Mouse (Mus musculus) lung, embryonic 14.5 days (tissue): Measurements from ENCODE around the gene Samd4b. TPM values are rescaled to one million over a fixed set of nuclear protein-coding genes. Genes with fewer than 3 reads are reported as not detected.

ENCODE experiments used
- ATAC-seq: fragments of 200-750 bp; cut with Nextera tagmentation; 2 replicates; pipeline ENCODE4 v1.8.0; 2017; ENCODE audit warnings: mild to moderate bottlenecking, moderate TSS enrichment, moderate library complexity; ENCODE audit not compliant: insufficient read depth
- DNase-seq: peaks from one replicate; pipeline ENCODE4 v3.0.0-alpha.2; 2015
- H3K27ac ChIP-seq: fragments of 300-500 bp; sonication (generic); 2 replicates; pipeline ENCODE4 v1.5.1; 2014; ENCODE audit warnings: low read depth, mild to moderate bottlenecking, moderate library complexity
- H3K27me3 ChIP-seq: fragments of 300-500 bp; sonication (generic); 2 replicates; pipeline ENCODE4 v1.6.1; 2014; ENCODE audit warnings: low read length, control low read depth; ENCODE audit not compliant: insufficient read depth
- H3K36me3 ChIP-seq: fragments of 300-500 bp; sonication (generic); 2 replicates; pipeline ENCODE4 v1.6.1; 2014; ENCODE audit warnings: control low read depth; ENCODE audit not compliant: insufficient read depth
- H3K4me1 ChIP-seq: fragments of 300-500 bp; sonication (generic); 2 replicates; pipeline ENCODE4 v1.6.1; 2014; ENCODE audit warnings: antibody characterized with exemption, control low read depth; ENCODE audit not compliant: insufficient read depth
- H3K4me2 ChIP-seq: fragments of 300-500 bp; sonication (generic); 2 replicates; pipeline ENCODE4 v1.6.1; 2014; ENCODE audit warnings: mild to moderate bottlenecking
- H3K4me3 ChIP-seq: fragments of 300-500 bp; sonication (generic); 2 replicates; pipeline ENCODE4 v1.5.1; 2014; ENCODE audit warnings: low read depth, low read length
- H3K9ac ChIP-seq: fragments of 300-500 bp; sonication (generic); 2 replicates; pipeline ENCODE4 v1.6.1; 2014
- H3K9me3 ChIP-seq: fragments of 300-500 bp; sonication (generic); 2 replicates; pipeline ENCODE4 v1.6.1; 2016; ENCODE audit warnings: low read depth, low read length, control low read depth
- CTCF ChIP-seq: IDR thresholded peaks from 2 replicates; pipeline ENCODE4 v1.5.1; 2016; ENCODE audit warnings: antibody characterized with exemption, low read depth
- WGBS: fragments of 180-500 bp; shearing (Covaris S2); extraction: QIAGEN DNeasy Blood & Tissue Kit; methylation state at CpG from one replicate; pipeline ENCODE4 v1.1.7; 2014; 5-methylcytosine and 5-hydroxymethylcytosine counted together
- polyA plus RNA-seq: library from polyadenylated mRNA; unstranded; fragments of >200 nt; fragmentation: Nextera tagmentation; extraction: Ambion mirVana; gene quantifications from 2 replicates; pipeline ENCODE4 v1.2.1, GENCODE M21; 2014

Samd4b gene
- polyA plus RNA-seq, 1 experiment from 2014 or later = 34.0 TPM

DNA sequence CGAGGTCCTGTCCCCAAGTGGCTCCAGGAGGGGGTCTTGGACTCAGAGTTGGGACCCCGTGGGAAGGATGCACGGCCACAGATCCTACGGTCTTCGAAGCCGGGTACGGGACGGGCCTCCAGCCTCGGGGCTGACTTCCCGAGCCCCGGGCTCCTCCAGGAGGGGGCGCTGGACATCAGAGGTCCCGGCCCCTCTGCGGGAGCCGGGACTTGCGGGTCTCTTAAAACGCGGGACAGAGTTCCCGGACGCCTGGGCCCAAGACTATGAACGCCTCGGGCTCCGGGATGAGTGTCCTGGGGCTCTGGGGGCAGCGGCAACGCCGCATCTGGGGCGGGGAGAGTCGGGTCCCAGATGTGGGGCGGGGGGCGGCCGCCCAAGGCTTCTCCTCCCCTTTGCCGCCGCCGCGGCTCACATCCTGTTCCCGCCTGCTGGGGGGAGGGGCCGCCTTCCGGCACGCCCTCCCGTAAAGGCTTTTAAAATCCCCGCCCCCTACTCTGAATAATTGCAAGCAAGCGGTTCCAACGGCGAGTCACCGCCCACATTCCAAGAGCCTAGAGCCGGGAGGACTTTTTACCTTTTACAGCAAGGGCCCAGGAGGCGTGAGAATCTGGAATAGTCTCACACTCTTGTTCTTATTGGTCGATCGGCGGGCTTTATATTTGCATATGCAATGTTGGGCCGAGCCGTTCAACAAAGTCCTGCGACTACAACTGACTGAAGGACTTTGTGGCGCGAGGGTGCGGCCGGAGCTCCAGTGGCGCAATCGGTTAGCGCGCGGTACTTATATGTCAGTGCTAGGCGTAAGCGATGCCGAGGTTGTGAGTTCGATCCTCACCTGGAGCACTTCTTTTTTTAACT lies 225.5 kb downstream of the Samd4b start, which contains the start of gene Plekhg2:
TSS of gene Plekhg2 (minus strand) at position 349 of the 858 bp plus-strand sequence.
- H3K27me3 ChIP-seq = no peaks in the 10 kb centered on the region
- peak; percentile 69 for TF ChIP-seq CTCF
- H3K36me3 ChIP-seq = peaks cover 36% of the 10 kb centered on the region
- H3K4me3 ChIP-seq = peak within 1 kb of the TSS; percentile 87
- no peaks in the 10 kb centered on the region for H3K9me3 ChIP-seq
- under 1% methylated on average over 62 of the region's 66 CpGs for WGBS
- peak within 1 kb of the TSS; percentile 97 for H3K27ac ChIP-seq
- DNase-seq (peak; percentile 100), ATAC-seq (peak; percentile 88)
- peaks cover 18% of the 10 kb centered on the region for H3K4me1 ChIP-seq
- H3K9ac ChIP-seq = peak within 1 kb of the TSS; percentile 96
- H3K4me2 ChIP-seq = peak within 1 kb of the TSS; percentile 88

- peak overlapping the region; percentile 88 for H3K4me2 ChIP-seq
- TF ChIP-seq CTCF = no peak
- peak overlapping the region; percentile 87 for H3K4me3 ChIP-seq
- ATAC-seq = peak; percentile 11; the same call in 1 of the 2 replicates
- H3K27ac ChIP-seq = peak overlapping the region; percentile 97
- peaks cover 39% of the 10 kb centered on the region for H3K36me3 ChIP-seq
- H3K9me3 ChIP-seq = no peaks in the 10 kb centered on the region
- H3K27me3 ChIP-seq = no peaks in the 10 kb centered on the region
- WGBS = under 1% methylated on average over 40 of the region's 43 CpGs
- H3K4me1 ChIP-seq = peaks cover 13% of the 10 kb centered on the region; the same call in 1 of the 2 replicates
- peak; percentile 83 for DNase-seq
- peak overlapping the region; percentile 96 for H3K9ac ChIP-seq
Observed at GRCm38 (mm10) chr7:28371514-28371989, 226.4 kb downstream of the Samd4b start.

GRCm38 (mm10) chr7:28370977-28371513 lies 226.9 kb downstream of the Samd4b start:
- 4% methylated on average over 11 of the region's 11 CpGs for WGBS
- peak overlapping the region; percentile 97 for H3K27ac ChIP-seq
- no peak for ATAC-seq

DNA sequence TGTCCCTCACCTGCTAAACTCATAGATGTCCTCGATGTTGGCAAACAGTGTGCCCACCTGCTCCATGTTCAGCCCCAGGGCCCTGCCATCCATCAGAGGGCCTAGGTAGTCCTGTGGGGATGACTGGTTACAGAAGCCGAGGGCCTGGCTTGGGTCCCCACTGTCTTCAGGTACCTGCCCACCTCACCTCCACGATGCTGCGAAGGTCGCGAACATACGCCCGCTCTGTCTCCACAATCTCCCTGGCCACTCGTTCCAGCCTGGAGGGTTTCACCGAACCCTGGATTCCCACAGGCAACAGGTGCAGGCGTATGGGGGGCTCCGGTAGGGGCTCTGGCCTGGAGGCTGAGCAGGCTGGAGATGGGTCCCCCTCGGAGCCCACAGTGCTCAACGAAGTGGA lies 227.9 kb downstream of the Samd4b start:
- Histone ChIP-seq H3K27me3 (no peaks in the 10 kb centered on the region), H3K4me3 (peak overlapping the region; percentile 87), H3K9ac (peak overlapping the region; percentile 96), H3K36me3 (peaks cover 50% of the 10 kb centered on the region), H3K27ac (no peak overlapping the region), H3K4me1 (0 out of 2 replicates have a peak, but pooled peaks cover 10% of the 10 kb centered on the region), H3K4me2 (peak overlapping the region; percentile 88), H3K9me3 (no peaks in the 10 kb centered on the region)
- WGBS = 89% methylated on average over 14 of the region's 14 CpGs
- ATAC-seq = no peak
- TF ChIP-seq CTCF = no peak
- no peak for DNase-seq

More at GRCm38 (mm10) chr7:28370977-28371513, 226.9 kb downstream of the Samd4b start:
- Histone ChIP-seq H3K4me3 (peak overlapping the region; percentile 87), H3K36me3 (peaks cover 43% of the 10 kb centered on the region), H3K9me3 (no peaks in the 10 kb centered on the region), H3K4me1 (peaks cover 12% of the 10 kb centered on the region; the same call in 1 of the 2 replicates), H3K4me2 (peak overlapping the region; percentile 88), H3K9ac (peak overlapping the region; percentile 96), H3K27me3 (no peaks in the 10 kb centered on the region)
- peak; percentile 40 for DNase-seq
- TF ChIP-seq CTCF = no peak

GRCm38 (mm10) chr7:28368276-28368920 lies 229.5 kb downstream of the Samd4b start:
- H3K4me2 ChIP-seq = no peak overlapping the region
- no peaks in the 10 kb centered on the region for H3K27me3 ChIP-seq
- 0 out of 2 replicates have a peak, but pooled peaks cover 10% of the 10 kb centered on the region for H3K4me1 ChIP-seq
- WGBS = 94% methylated on average over 16 of the region's 16 CpGs
- ATAC-seq (no peak), DNase-seq (no peak)
- H3K4me3 ChIP-seq = no peak overlapping the region
- TF ChIP-seq CTCF = no peak
- no peak overlapping the region for H3K27ac ChIP-seq
- no peaks in the 10 kb centered on the region for H3K9me3 ChIP-seq
- peaks cover 63% of the 10 kb centered on the region for H3K36me3 ChIP-seq
- no peak overlapping the region for H3K9ac ChIP-seq

- Histone ChIP-seq H3K27me3 (no peaks in the 10 kb centered on the region), H3K4me2 (no peak overlapping the region), H3K9me3 (no peaks in the 10 kb centered on the region), H3K4me1 (0 out of 2 replicates have a peak, but pooled peaks cover 10% of the 10 kb centered on the region), H3K36me3 (peaks cover 64% of the 10 kb centered on the region), H3K27ac (no peak overlapping the region), H3K9ac (no peak overlapping the region), H3K4me3 (no peak overlapping the region)
- WGBS = 91% methylated on average over 16 of the region's 16 CpGs
- no peak for DNase-seq
- ATAC-seq = no peak
- TF ChIP-seq CTCF = no peak
Observed at GRCm38 (mm10) chr7:28367663-28368275, 230.2 kb downstream of the Samd4b start.
